Mouse (Mus musculus): ENCODE measurements around the gene Grtp1. TPM values are rescaled to one million over a fixed set of nuclear protein-coding genes. Genes with fewer than 3 reads are reported as not detected.

Gene Grtp1
- polyA plus RNA-seq, 1 experiment from 2014 or later, result 24.6 TPM

GRCm38 (mm10) chr8:13203472-13203871, 3.1 kb upstream of the Grtp1 start:
- Histone ChIP-seq H3K36me3 (no peaks in the 10 kb centered on the region), H3K4me2 (no peak overlapping the region), H3K9me3 (no peaks in the 10 kb centered on the region), H3K27ac (no peak overlapping the region), H3K27me3 (replicated peaks) (peaks cover 19% of the 10 kb centered on the region; the same call in 1 of the 2 replicates), H3K4me1 (peaks cover 14% of the 10 kb centered on the region; the same call in 1 of the 2 replicates), H3K9ac (no peak overlapping the region), H3K4me3 (replicated peaks) (no peak overlapping the region)
- no peak for ATAC-seq (ENCODE audit: insufficient read depth, low FRiP score, low read depth)
- 75% methylated on average over 1 of the region's 1 CpGs for WGBS

- H3K9ac ChIP-seq, result no peak overlapping the region
- H3K27me3 ChIP-seq (replicated peaks), result peaks cover 19% of the 10 kb centered on the region; the same call in 1 of the 2 replicates
- H3K4me2 ChIP-seq, result no peak overlapping the region
- H3K27ac ChIP-seq, result no peak overlapping the region
- H3K4me3 ChIP-seq (replicated peaks), result no peak overlapping the region
- peaks cover 14% of the 10 kb centered on the region; the same call in 1 of the 2 replicates for H3K4me1 ChIP-seq
- 84% methylated on average over 3 of the region's 3 CpGs for WGBS
- no peaks in the 10 kb centered on the region for H3K9me3 ChIP-seq
- H3K36me3 ChIP-seq, result no peaks in the 10 kb centered on the region
- ATAC-seq (ENCODE audit: insufficient read depth, low FRiP score, low read depth), result peak; percentile 51; the same call in 1 of the 2 replicates
These were observed 2.4 kb upstream of the Grtp1 start for GRCm38 (mm10) chr8:13202806-13203205.

GRCm38 (mm10) chr8:13202041-13202440, 1.6 kb upstream of the Grtp1 start:
- no peak for ATAC-seq (ENCODE audit: insufficient read depth, low FRiP score, low read depth)
- WGBS, result 41% methylated on average over 3 of the region's 3 CpGs
- Histone ChIP-seq H3K27me3 (replicated peaks) (peaks cover 19% of the 10 kb centered on the region; the same call in 1 of the 2 replicates), H3K4me3 (replicated peaks) (peak overlapping the region; percentile 87; the same call in 1 of the 2 replicates), H3K36me3 (no peaks in the 10 kb centered on the region), H3K9ac (no peak overlapping the region), H3K27ac (no peak overlapping the region), H3K9me3 (no peaks in the 10 kb centered on the region), H3K4me2 (peak overlapping the region; percentile 94), H3K4me1 (peaks cover 14% of the 10 kb centered on the region; the same call in 1 of the 2 replicates)

- no peak for ATAC-seq (ENCODE audit: insufficient read depth, low FRiP score, low read depth)
- Histone ChIP-seq H3K4me2 (peak overlapping the region; percentile 94), H3K4me3 (replicated peaks) (peak overlapping the region; percentile 87), H3K27ac (no peak overlapping the region), H3K27me3 (replicated peaks) (peaks cover 19% of the 10 kb centered on the region; the same call in 1 of the 2 replicates), H3K9ac (peak overlapping the region; percentile 5; the same call in 1 of the 2 replicates), H3K9me3 (no peaks in the 10 kb centered on the region), H3K4me1 (peaks cover 14% of the 10 kb centered on the region; the same call in 1 of the 2 replicates), H3K36me3 (no peaks in the 10 kb centered on the region)
- WGBS, result 1% methylated on average over 18 of the region's 18 CpGs
These were observed 554 bp upstream of the Grtp1 start for GRCm38 (mm10) chr8:13201013-13201334.

- no peaks in the 10 kb centered on the region for H3K36me3 ChIP-seq
- 23% methylated on average over 14 of the region's 14 CpGs for WGBS
- no peak overlapping the region for H3K27ac ChIP-seq
- peaks cover 4% of the 10 kb centered on the region; the same call in 1 of the 2 replicates for H3K4me1 ChIP-seq
- H3K4me3 ChIP-seq (replicated peaks), result peak overlapping the region; percentile 87
- no peak for ATAC-seq (ENCODE audit: insufficient read depth, low FRiP score, low read depth)
- no peaks in the 10 kb centered on the region for H3K9me3 ChIP-seq
- no peak overlapping the region for H3K9ac ChIP-seq
- peaks cover 19% of the 10 kb centered on the region; the same call in 1 of the 2 replicates for H3K27me3 ChIP-seq (replicated peaks)
- peak overlapping the region; percentile 94 for H3K4me2 ChIP-seq
These were observed 897 bp downstream of the Grtp1 start for GRCm38 (mm10) chr8:13199385-13200061.

- Histone ChIP-seq H3K27ac (no peak overlapping the region), H3K4me2 (no peak overlapping the region), H3K9ac (no peak overlapping the region), H3K36me3 (no peaks in the 10 kb centered on the region), H3K27me3 (replicated peaks) (peaks cover 13% of the 10 kb centered on the region; the same call in 1 of the 2 replicates), H3K4me1 (no peaks in the 10 kb centered on the region), H3K9me3 (no peaks in the 10 kb centered on the region), H3K4me3 (replicated peaks) (no peak overlapping the region)
- ATAC-seq (ENCODE audit: insufficient read depth, low FRiP score, low read depth), result no peak
- 92% methylated on average over 5 of the region's 5 CpGs for WGBS
These were observed 2.9 kb downstream of the Grtp1 start for GRCm38 (mm10) chr8:13197493-13197892.

- H3K4me1 ChIP-seq, result no peaks in the 10 kb centered on the region
- 46% methylated on average over 10 of the region's 10 CpGs for WGBS
These were observed 5.6 kb downstream of the Grtp1 start for GRCm38 (mm10) chr8:13194818-13195217.

GRCm38 (mm10) chr8:13190235-13190634, 10.2 kb downstream of the Grtp1 start:
- Histone ChIP-seq H3K9ac (no peak overlapping the region), H3K4me3 (replicated peaks) (no peak overlapping the region), H3K27ac (no peak overlapping the region), H3K36me3 (no peaks in the 10 kb centered on the region), H3K27me3 (replicated peaks) (no peaks in the 10 kb centered on the region), H3K9me3 (no peaks in the 10 kb centered on the region), H3K4me1 (no peaks in the 10 kb centered on the region), H3K4me2 (no peak overlapping the region)
- no peak for ATAC-seq (ENCODE audit: insufficient read depth, low FRiP score, low read depth)
- 85% methylated on average over 8 of the region's 8 CpGs for WGBS

More at GRCm38 (mm10) chr8:13194818-13195217, 5.6 kb downstream of the Grtp1 start:
- no peak overlapping the region for H3K4me3 ChIP-seq (replicated peaks)
- H3K27me3 ChIP-seq (replicated peaks), result 0 out of 2 replicates have a peak, but pooled peaks cover 5% of the 10 kb centered on the region
- ATAC-seq (ENCODE audit: insufficient read depth, low FRiP score, low read depth), result no peak
- H3K36me3 ChIP-seq, result no peaks in the 10 kb centered on the region
- no peak overlapping the region for H3K4me2 ChIP-seq
- no peak overlapping the region for H3K27ac ChIP-seq
- no peaks in the 10 kb centered on the region for H3K9me3 ChIP-seq
- no peak overlapping the region for H3K9ac ChIP-seq

- Histone ChIP-seq H3K36me3 (no peaks in the 10 kb centered on the region), H3K27me3 (replicated peaks) (no peaks in the 10 kb centered on the region), H3K4me3 (replicated peaks) (no peak overlapping the region), H3K27ac (no peak overlapping the region), H3K9me3 (no peaks in the 10 kb centered on the region), H3K9ac (no peak overlapping the region), H3K4me2 (no peak overlapping the region), H3K4me1 (no peaks in the 10 kb centered on the region)
- ATAC-seq (ENCODE audit: insufficient read depth, low FRiP score, low read depth), result no peak
- WGBS, result 83% methylated on average over 1 of the region's 1 CpGs
These were observed 11.6 kb downstream of the Grtp1 start for GRCm38 (mm10) chr8:13188857-13189256.

- no peak overlapping the region for H3K27ac ChIP-seq
- H3K4me2 ChIP-seq, result no peak overlapping the region
- no peaks in the 10 kb centered on the region for H3K4me1 ChIP-seq
- ATAC-seq (ENCODE audit: insufficient read depth, low FRiP score, low read depth), result no peak
- no peaks in the 10 kb centered on the region for H3K36me3 ChIP-seq
- H3K9ac ChIP-seq, result no peak overlapping the region
- no peaks in the 10 kb centered on the region for H3K27me3 ChIP-seq (replicated peaks)
- no peak overlapping the region for H3K4me3 ChIP-seq (replicated peaks)
- WGBS, result 90% methylated on average over 13 of the region's 13 CpGs
- no peaks in the 10 kb centered on the region for H3K9me3 ChIP-seq
These were observed 12.3 kb downstream of the Grtp1 start for GRCm38 (mm10) chr8:13188052-13188555.

- no peaks in the 10 kb centered on the region for H3K4me1 ChIP-seq
- H3K36me3 ChIP-seq, result no peaks in the 10 kb centered on the region
- H3K9ac ChIP-seq, result no peak overlapping the region
- ATAC-seq (ENCODE audit: insufficient read depth, low FRiP score, low read depth), result no peak
- H3K4me2 ChIP-seq, result no peak overlapping the region
- H3K27ac ChIP-seq, result no peak overlapping the region
- WGBS, result 73% methylated on average over 7 of the region's 7 CpGs
- H3K4me3 ChIP-seq (replicated peaks), result no peak overlapping the region
- no peaks in the 10 kb centered on the region for H3K9me3 ChIP-seq
- H3K27me3 ChIP-seq (replicated peaks), result no peaks in the 10 kb centered on the region
These were observed 12.8 kb downstream of the Grtp1 start for GRCm38 (mm10) chr8:13187638-13188037.

GRCm38 (mm10) chr8:13187229-13187628, 13.2 kb downstream of the Grtp1 start:
- Histone ChIP-seq H3K4me2 (no peak overlapping the region), H3K9me3 (no peaks in the 10 kb centered on the region), H3K27ac (no peak overlapping the region), H3K9ac (no peak overlapping the region), H3K27me3 (replicated peaks) (no peaks in the 10 kb centered on the region), H3K4me1 (no peaks in the 10 kb centered on the region), H3K36me3 (no peaks in the 10 kb centered on the region), H3K4me3 (replicated peaks) (no peak overlapping the region)
- ATAC-seq (ENCODE audit: insufficient read depth, low FRiP score, low read depth), result no peak
- WGBS, result 83% methylated on average over 9 of the region's 9 CpGs
